Mouse (Mus musculus) E14TG2a.4 (cell line): ENCODE measurements around the gene Lysmd2.
"Not testable (repeated sequence)": the region's sequence is repeated elsewhere in the genome, so short reads cannot be mapped to it uniquely, and the experiment has no call there.

Experiments
- H3K27me3 ChIP-seq: 2 replicates; pipeline ENCODE4 v1.6.1; 2014; ENCODE audit warnings: low read length, control low read depth; ENCODE audit not compliant: insufficient read depth
- H3K36me3 ChIP-seq: 2 replicates; pipeline ENCODE4 v1.6.1; 2014; ENCODE audit warnings: low read length, control low read depth; ENCODE audit not compliant: insufficient read depth
- H3K4me1 ChIP-seq: replicated peaks from 2 replicates; pipeline ENCODE4 v1.6.1; 2014; ENCODE audit warnings: low read depth, low read length, control low read depth
- H3K4me3 ChIP-seq: replicated peaks from 2 replicates; pipeline ENCODE4 v1.5.1; 2014; ENCODE audit warnings: mild to moderate bottlenecking, low read length
- H3K9me3 ChIP-seq: 2 replicates; pipeline ENCODE4 v1.6.1; 2014; ENCODE audit warnings: low read length, control low read depth
- CTCF ChIP-seq: conservative IDR thresholded peaks from 2 replicates; pipeline ENCODE4 v1.5.1; 2014; ENCODE audit warnings: low read length
- NANOG ChIP-seq: IDR thresholded peaks from 2 replicates; pipeline ENCODE4 v1.6.1; 2014; ENCODE audit warnings: borderline replicate concordance, low read length, mixed read lengths
- POU5F1 ChIP-seq: IDR thresholded peaks from 2 replicates; pipeline ENCODE4 v1.6.1; 2014; ENCODE audit warnings: low read length, borderline replicate concordance

Lysmd2 gene

GRCm38 (mm10) chr9:75645405-75645804, 19.9 kb downstream of the Lysmd2 start:
- TF ChIP-seq POU5F1 (no peak), NANOG (no peak), CTCF (no peak)
- Histone ChIP-seq H3K9me3 (no peaks in the 10 kb centered on the region), H3K4me1 (peaks cover 7% of the 10 kb centered on the region), H3K4me3 (no peak overlapping the region), H3K27me3 (no peaks in the 10 kb centered on the region), H3K36me3 (no peaks in the 10 kb centered on the region)

- no peaks in the 10 kb centered on the region for H3K27me3 ChIP-seq
- no peaks in the 10 kb centered on the region for H3K9me3 ChIP-seq
- H3K4me3 ChIP-seq, result no peak overlapping the region
- TF ChIP-seq CTCF (no peak), POU5F1 (no peak), NANOG (no peak)
- H3K4me1 ChIP-seq, result no peaks in the 10 kb centered on the region
- no peaks in the 10 kb centered on the region for H3K36me3 ChIP-seq
Observed at GRCm38 (mm10) chr9:75653981-75654911, 28.7 kb downstream of the Lysmd2 start.

- H3K4me3 ChIP-seq, H3K9me3 ChIP-seq, H3K4me1 ChIP-seq, H3K27me3 ChIP-seq, H3K36me3 ChIP-seq: not testable (repeated sequence)
Observed at GRCm38 (mm10) chr9:75656456-75656855, 30.9 kb downstream of the Lysmd2 start.

- Histone ChIP-seq H3K4me3 (no peak overlapping the region), H3K4me1 (no peaks in the 10 kb centered on the region), H3K36me3 (no peaks in the 10 kb centered on the region), H3K27me3 (no peaks in the 10 kb centered on the region), H3K9me3 (no peaks in the 10 kb centered on the region)
- TF ChIP-seq NANOG, result no peak
- TF ChIP-seq CTCF, result no peak
- no peak for TF ChIP-seq POU5F1
Observed at GRCm38 (mm10) chr9:75660917-75661316, 35.4 kb downstream of the Lysmd2 start.

DNA sequence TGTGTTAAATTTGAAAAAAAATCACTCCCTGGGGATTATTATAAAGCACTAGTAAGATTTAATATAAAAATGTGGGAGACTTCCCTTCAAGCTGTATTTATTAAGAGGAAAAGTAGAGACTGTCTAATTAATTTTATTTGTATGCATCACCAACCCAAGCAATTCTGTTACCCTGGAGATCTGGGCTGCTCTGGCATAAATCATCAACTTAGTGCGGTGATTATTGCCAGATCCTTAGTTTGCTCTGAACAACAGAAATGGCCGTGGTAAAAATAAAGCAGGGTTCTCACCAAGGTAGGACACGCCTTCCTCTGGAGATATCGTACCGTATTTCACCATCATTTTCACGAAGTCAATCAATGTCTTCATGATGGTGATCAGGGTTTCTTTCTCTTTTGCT, 39.8 kb downstream of the Lysmd2 start:
- TF ChIP-seq POU5F1, result no peak
- no peak for TF ChIP-seq CTCF
- no peak for TF ChIP-seq NANOG
- no peaks in the 10 kb centered on the region for H3K36me3 ChIP-seq
- no peaks in the 10 kb centered on the region for H3K9me3 ChIP-seq
- no peaks in the 10 kb centered on the region for H3K4me1 ChIP-seq
- no peaks in the 10 kb centered on the region for H3K27me3 ChIP-seq
- no peak overlapping the region for H3K4me3 ChIP-seq

- no peaks in the 10 kb centered on the region for H3K9me3 ChIP-seq
- TF ChIP-seq CTCF, result no peak
- TF ChIP-seq POU5F1, result no peak
- no peak for TF ChIP-seq NANOG
- H3K36me3 ChIP-seq, result no peaks in the 10 kb centered on the region
- no peaks in the 10 kb centered on the region for H3K27me3 ChIP-seq
- H3K4me3 ChIP-seq, result no peak overlapping the region
- H3K4me1 ChIP-seq, result no peaks in the 10 kb centered on the region
Observed at GRCm38 (mm10) chr9:75666612-75667011, 41.1 kb downstream of the Lysmd2 start.

DNA sequence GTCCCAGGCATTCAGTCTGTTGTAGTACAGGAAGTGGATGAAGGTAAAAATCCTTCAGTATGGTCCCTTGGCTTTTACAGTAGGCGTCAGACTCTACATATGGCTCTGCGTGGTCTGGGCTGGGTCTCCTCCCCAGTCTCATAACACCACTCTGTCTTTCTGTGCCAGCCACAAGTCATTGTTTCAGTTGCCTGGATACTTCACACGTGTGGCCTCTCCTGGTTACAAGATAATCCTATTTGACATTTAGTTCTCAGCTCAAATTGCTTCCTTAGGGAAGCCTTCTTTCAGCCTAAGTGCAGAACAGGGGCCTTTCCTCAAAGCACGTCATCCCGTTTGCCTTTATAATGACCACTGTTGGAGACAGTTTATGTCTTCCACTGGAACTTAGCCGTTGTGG, 47.2 kb downstream of the Lysmd2 start:
- H3K36me3 ChIP-seq, result no peaks in the 10 kb centered on the region
- H3K4me3 ChIP-seq, result no peak overlapping the region
- no peak for TF ChIP-seq NANOG
- no peak for TF ChIP-seq CTCF
- no peak for TF ChIP-seq POU5F1
- no peaks in the 10 kb centered on the region for H3K9me3 ChIP-seq
- H3K27me3 ChIP-seq, result no peaks in the 10 kb centered on the region
- no peaks in the 10 kb centered on the region for H3K4me1 ChIP-seq

DNA sequence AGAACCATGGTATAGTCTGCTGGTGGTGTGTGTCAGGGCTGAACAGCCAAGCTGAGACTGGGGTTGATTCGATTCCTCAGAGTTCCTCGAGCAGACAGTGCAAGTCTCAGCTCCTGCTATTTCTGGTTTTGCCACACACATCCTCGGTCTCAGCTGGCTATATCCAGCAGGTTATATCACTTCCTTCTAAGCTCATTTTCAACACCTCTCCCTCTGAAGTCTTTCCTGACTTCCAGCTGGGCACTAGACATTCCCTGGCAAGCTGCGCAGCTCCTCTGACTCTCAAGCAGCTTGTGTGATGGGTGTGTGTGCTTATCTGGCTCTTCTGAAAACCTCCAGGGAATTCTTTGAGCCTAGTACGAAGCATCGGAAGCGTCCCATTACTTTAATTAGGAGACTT, 50.7 kb downstream of the Lysmd2 start:
- no peak for TF ChIP-seq POU5F1
- Histone ChIP-seq H3K27me3 (no peaks in the 10 kb centered on the region), H3K4me3 (no peak overlapping the region), H3K4me1 (no peaks in the 10 kb centered on the region), H3K9me3 (no peaks in the 10 kb centered on the region), H3K36me3 (no peaks in the 10 kb centered on the region)

DNA sequence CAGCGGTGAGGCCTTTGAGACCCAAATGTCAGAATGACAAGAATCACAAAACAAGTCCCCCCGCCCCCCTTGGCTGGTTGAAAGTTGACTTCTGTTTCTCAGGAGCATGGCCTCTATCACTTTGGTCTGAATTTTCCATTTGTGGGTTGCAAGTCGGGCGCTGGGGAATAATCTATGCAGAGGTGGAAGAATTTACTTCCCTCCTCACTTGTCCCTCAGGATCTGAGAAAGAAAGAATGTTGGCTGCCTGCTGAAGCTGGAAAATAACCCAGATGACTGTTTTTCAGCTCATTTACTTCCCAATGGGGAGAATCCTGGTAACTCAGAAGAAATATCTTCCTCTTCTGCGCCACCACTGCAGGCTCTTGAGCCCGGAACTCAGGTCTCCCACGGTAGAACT, 52.8 kb downstream of the Lysmd2 start:
- Histone ChIP-seq H3K36me3 (no peaks in the 10 kb centered on the region), H3K4me3 (no peak overlapping the region), H3K27me3 (peaks cover 8% of the 10 kb centered on the region), H3K9me3 (no peaks in the 10 kb centered on the region), H3K4me1 (peaks cover 2% of the 10 kb centered on the region; the same call in 1 of the 2 replicates)
- TF ChIP-seq NANOG (no peak), POU5F1 (no peak), CTCF (no peak)
